Mouse (Mus musculus) MN1 (cell line): ENCODE data around the gene Msmp.

ENCODE experiments used
- DNase-seq: peaks from one replicate; pipeline ENCODE4 v3.0.0-alpha.2; 2016; ENCODE audit warnings: low spot score

Gene Msmp

GRCm38 (mm10) chr4:43593453-43593852 lies 9.2 kb upstream of the Msmp start:
- no peak for DNase-seq

- no peak for DNase-seq
Observed at GRCm38 (mm10) chr4:43591961-43592360, 7.7 kb upstream of the Msmp start.

GRCm38 (mm10) chr4:43591543-43591942 lies 7.2 kb upstream of the Msmp start:
- no peak for DNase-seq

- DNase-seq: no peak
Observed at GRCm38 (mm10) chr4:43587681-43588080, 3.4 kb upstream of the Msmp start.

GRCm38 (mm10) chr4:43586411-43586810 lies 2.1 kb upstream of the Msmp start:
- DNase-seq: no peak

- no peak for DNase-seq
Observed at GRCm38 (mm10) chr4:43585682-43586081, 1.4 kb upstream of the Msmp start.

- no peak for DNase-seq
Observed at GRCm38 (mm10) chr4:43583421-43583820, 873 bp downstream of the Msmp start.

- DNase-seq: no peak
Observed at GRCm38 (mm10) chr4:43582241-43582640, 2.1 kb downstream of the Msmp start.

- no peak for DNase-seq
Observed at GRCm38 (mm10) chr4:43581381-43581780, 2.9 kb downstream of the Msmp start.

- DNase-seq: no peak
Observed at GRCm38 (mm10) chr4:43580721-43581120, 3.6 kb downstream of the Msmp start.

- no peak for DNase-seq
Observed at GRCm38 (mm10) chr4:43579731-43580130, 4.6 kb downstream of the Msmp start.

GRCm38 (mm10) chr4:43579256-43579655 lies 5.0 kb downstream of the Msmp start:
- no peak for DNase-seq

- DNase-seq: peak; percentile 81
Observed at GRCm38 (mm10) chr4:43578376-43579204, 5.7 kb downstream of the Msmp start, which contains the start of the genes Rgp1 and Gba2. Gene Rgp1, plus strand, starts transcription at chr4:43578715. Gene Gba2, minus strand, starts transcription at chr4:43578873.

GRCm38 (mm10) chr4:43577237-43577881 lies 6.9 kb downstream of the Msmp start:
- DNase-seq: no peak

- no peak for DNase-seq
Observed at GRCm38 (mm10) chr4:43575356-43575755, 8.9 kb downstream of the Msmp start.

- no peak for DNase-seq
Observed at GRCm38 (mm10) chr4:43573561-43573960, 10.7 kb downstream of the Msmp start.

- no peak for DNase-seq
Observed at GRCm38 (mm10) chr4:43571395-43572045, 12.8 kb downstream of the Msmp start.

- no peak for DNase-seq
Observed at GRCm38 (mm10) chr4:43567140-43567539, 17.2 kb downstream of the Msmp start.

- DNase-seq: peak; percentile 38
Observed at GRCm38 (mm10) chr4:43564231-43564630, 20.1 kb downstream of the Msmp start.

- DNase-seq: no peak
Observed at GRCm38 (mm10) chr4:43563601-43563875, 20.8 kb downstream of the Msmp start.

GRCm38 (mm10) chr4:43562769-43563600 lies 21.3 kb downstream of the Msmp start:
- peak; percentile 30 for DNase-seq
